Mouse (Mus musculus) myocyte (in vitro differentiated cells): ENCODE measurements around the gene Treml2. TPM values are rescaled to one million over a fixed set of nuclear protein-coding genes. Genes with fewer than 3 reads are reported as not detected.
"Not testable (repeated sequence)": the region's sequence is repeated elsewhere in the genome, so short reads cannot be mapped to it uniquely, and the experiment has no call there.

Experiments used
- H3K27me3 ChIP-seq: one replicate; pipeline ENCODE4 v1.6.1; 2011; ENCODE audit not compliant: control insufficient read depth, insufficient read depth, insufficient read length
- H3K36me3 ChIP-seq: one replicate; pipeline ENCODE4 v1.6.1; 2011; ENCODE audit not compliant: control insufficient read depth, insufficient read depth
- H3K4me2 ChIP-seq: one replicate; pipeline ENCODE4 v1.6.1; 2011; ENCODE audit warnings: low read depth, control low read depth
- H3K4me3 ChIP-seq: one replicate; pipeline ENCODE4 v1.5.1; 2011; ENCODE audit warnings: mild to moderate bottlenecking, control low read depth, moderate library complexity
- H3K79me2 ChIP-seq: one replicate; pipeline ENCODE4 v1.6.1; 2011; ENCODE audit not compliant: control insufficient read depth, insufficient read depth
- H3ac ChIP-seq: one replicate; pipeline ENCODE4 v1.6.1; 2011; ENCODE audit not compliant: control insufficient read depth, insufficient read length
- CEBPB ChIP-seq: IDR thresholded peaks from 2 replicates; pipeline ENCODE4 v1.6.1; 2011; ENCODE audit warnings: mild to moderate bottlenecking, moderate library complexity; ENCODE audit not compliant: poor library complexity, insufficient read depth, severe bottlenecking
- E2F4 ChIP-seq: IDR thresholded peaks from one replicate; pipeline ENCODE4 v1.6.1; 2011; ENCODE audit warnings: mild to moderate bottlenecking, control low read depth, moderate library complexity; ENCODE audit not compliant: insufficient read depth
- MAX ChIP-seq: IDR thresholded peaks from one replicate; pipeline ENCODE4 v1.6.1; 2011; ENCODE audit warnings: low read depth, mild to moderate bottlenecking, control low read depth
- MYOD1 ChIP-seq, 3 experiments: IDR thresholded peaks; one replicate each; pipeline ENCODE4 v1.6.1; 2011; ENCODE audit warnings: control low read depth in 2 of 3, low read depth in 2 of 3, mild to moderate bottlenecking in 2 of 3, moderate library complexity in 1 of 3; ENCODE audit not compliant: insufficient read length in 2 of 3, control insufficient read depth in 1 of 3
- MYOG ChIP-seq, 3 experiments: IDR thresholded peaks; one replicate each; pipeline ENCODE4 v1.6.1; 2011; ENCODE audit warnings: control low read depth in 2 of 3, low read depth in 2 of 3, mild to moderate bottlenecking in 2 of 3; ENCODE audit not compliant: insufficient read length in 2 of 3, control insufficient read depth in 1 of 3, insufficient read depth in 1 of 3
- POLR2A ChIP-seq: IDR thresholded peaks from one replicate; pipeline ENCODE4 v1.6.1; 2011; ENCODE audit warnings: low read depth, mild to moderate bottlenecking, control low read depth, moderate library complexity; ENCODE audit not compliant: insufficient read length
- POLR2AphosphoS2 ChIP-seq: IDR thresholded peaks from one replicate; pipeline ENCODE4 v1.6.1; 2011; ENCODE audit warnings: low read depth, control low read depth; ENCODE audit not compliant: insufficient read length
- REST ChIP-seq: IDR thresholded peaks from one replicate; pipeline ENCODE4 v1.6.1; 2011; ENCODE audit warnings: mild to moderate bottlenecking, control low read depth, moderate library complexity; ENCODE audit not compliant: insufficient read depth, insufficient read length
- SRF ChIP-seq: IDR thresholded peaks from one replicate; pipeline ENCODE4 v1.6.1; 2011; ENCODE audit warnings: low read depth; ENCODE audit not compliant: control insufficient read depth, insufficient read length
- TCF12 ChIP-seq: IDR thresholded peaks from one replicate; pipeline ENCODE4 v1.6.1; 2011; ENCODE audit warnings: mild to moderate bottlenecking, control low read depth; ENCODE audit not compliant: poor library complexity, insufficient read depth, severe bottlenecking
- TCF3 ChIP-seq: IDR thresholded peaks from one replicate; pipeline ENCODE4 v1.6.1; 2011; ENCODE audit warnings: low read depth, control low read depth; ENCODE audit not compliant: insufficient read length
- USF1 ChIP-seq: IDR thresholded peaks from one replicate; pipeline ENCODE4 v1.6.1; 2011; ENCODE audit warnings: low read depth, mild to moderate bottlenecking, control low read depth, moderate library complexity
- polyA plus RNA-seq: library from polyadenylated mRNA; unstranded; fragments of >200 nt; fragmentation: generic; extraction: Trizol; gene quantifications from one replicate; pipeline ENCODE4 v1.2.1, GENCODE M21; 2012; ENCODE audit warnings: missing spikeins

Treml2 gene
- polyA plus RNA-seq, 1 experiment, result not detected

GRCm38 (mm10) chr17:48312124-48312523 lies 12.8 kb downstream of the Treml2 start:
- no peak overlapping the region for H3K4me2 ChIP-seq
- no peaks in the 10 kb centered on the region for H3K36me3 ChIP-seq
- TF ChIP-seq POLR2AphosphoS2 (no peak), MAX (no peak), REST (no peak), TCF3 (no peak), SRF (no peak), CEBPB (no peak), TCF12 (no peak), E2F4 (no peak)
- H3K27me3 ChIP-seq, result no peaks in the 10 kb centered on the region
- H3K4me3 ChIP-seq, result no peak overlapping the region
- no peaks in the 10 kb centered on the region for H3K79me2 ChIP-seq
- H3ac ChIP-seq, result no peak overlapping the region

- not testable (repeated sequence) for H3ac ChIP-seq, H3K79me2 ChIP-seq, H3K4me3 ChIP-seq, H3K4me2 ChIP-seq, H3K36me3 ChIP-seq, H3K27me3 ChIP-seq
Observed at GRCm38 (mm10) chr17:48315905-48316579, 16.7 kb downstream of the Treml2 start, which contains the start of gene B430306N03Rik. Gene B430306N03Rik (plus strand): TSS chr17:48316141.

GRCm38 (mm10) chr17:48318686-48319085 lies 19.4 kb downstream of the Treml2 start:
- H3K4me2 ChIP-seq, result no peak overlapping the region
- peaks cover 4% of the 10 kb centered on the region for H3K27me3 ChIP-seq
- TF ChIP-seq TCF3, result no peak
- TF ChIP-seq E2F4, result no peak
- no peak for TF ChIP-seq MAX
- TF ChIP-seq MYOD1 (IDR thresholded peaks at IDR 0.05; ENCODE audit: control insufficient read depth in 1 of 3, insufficient read length in 2 of 3, low read depth in 2 of 3), result no peak
- TF ChIP-seq TCF12, result no peak
- TF ChIP-seq MYOG (IDR thresholded peaks at IDR 0.05; ENCODE audit: control insufficient read depth in 1 of 3, insufficient read depth in 1 of 3, insufficient read length in 2 of 3, low read depth in 2 of 3), result no peak
- no peak for TF ChIP-seq REST
- TF ChIP-seq USF1, result no peak
- no peak for TF ChIP-seq CEBPB
- no peaks in the 10 kb centered on the region for H3K36me3 ChIP-seq
- H3K79me2 ChIP-seq, result no peaks in the 10 kb centered on the region
- no peak overlapping the region for H3K4me3 ChIP-seq
- H3ac ChIP-seq, result no peak overlapping the region

- Histone ChIP-seq H3K79me2 (no peaks in the 10 kb centered on the region), H3K4me3 (no peak overlapping the region), H3ac (no peak overlapping the region), H3K36me3 (no peaks in the 10 kb centered on the region), H3K4me2 (no peak overlapping the region), H3K27me3 (peaks cover 4% of the 10 kb centered on the region)
- TF ChIP-seq CEBPB (no peak), SRF (no peak)
Observed at GRCm38 (mm10) chr17:48321279-48321678, 22.0 kb downstream of the Treml2 start.

- H3K27me3 ChIP-seq, result no peaks in the 10 kb centered on the region
- TF ChIP-seq SRF (no peak), REST (no peak), CEBPB (no peak)
- no peak overlapping the region for H3ac ChIP-seq
- H3K79me2 ChIP-seq, result no peaks in the 10 kb centered on the region
- H3K4me2 ChIP-seq, result no peak overlapping the region
- no peaks in the 10 kb centered on the region for H3K36me3 ChIP-seq
- no peak overlapping the region for H3K4me3 ChIP-seq
Observed at GRCm38 (mm10) chr17:48323236-48323635, 23.9 kb downstream of the Treml2 start.

- Histone ChIP-seq H3K79me2 (no peaks in the 10 kb centered on the region), H3K4me3 (no peak overlapping the region), H3K27me3 (no peaks in the 10 kb centered on the region), H3K4me2 (no peak overlapping the region), H3K36me3 (no peaks in the 10 kb centered on the region), H3ac (no peak overlapping the region)
- TF ChIP-seq POLR2AphosphoS2, result no peak
- no peak for TF ChIP-seq MYOG (IDR thresholded peaks at IDR 0.05; ENCODE audit: control insufficient read depth in 1 of 3, insufficient read depth in 1 of 3, insufficient read length in 2 of 3, low read depth in 2 of 3)
- TF ChIP-seq USF1, result no peak
- no peak for TF ChIP-seq TCF12
- TF ChIP-seq TCF3, result no peak
- no peak for TF ChIP-seq MYOD1 (IDR thresholded peaks at IDR 0.05; ENCODE audit: control insufficient read depth in 1 of 3, insufficient read length in 2 of 3, low read depth in 2 of 3)
- TF ChIP-seq POLR2A, result no peak
- TF ChIP-seq SRF, result no peak
- no peak for TF ChIP-seq E2F4
- TF ChIP-seq CEBPB, result no peak
- no peak for TF ChIP-seq REST
- no peak for TF ChIP-seq MAX
Observed at GRCm38 (mm10) chr17:48324258-48324657, 25.0 kb downstream of the Treml2 start.
